Mouse (Mus musculus): ENCODE data around the gene Nsun2. TPM values are rescaled to one million over a fixed set of nuclear protein-coding genes. Genes with fewer than 3 reads are reported as not detected.
"Not testable (repeated sequence)": the region's sequence is repeated elsewhere in the genome, so short reads cannot be mapped to it uniquely, and the experiment has no call there.

Gene Nsun2
- polyA plus RNA-seq, 1 experiment, result 1.6 TPM

DNA sequence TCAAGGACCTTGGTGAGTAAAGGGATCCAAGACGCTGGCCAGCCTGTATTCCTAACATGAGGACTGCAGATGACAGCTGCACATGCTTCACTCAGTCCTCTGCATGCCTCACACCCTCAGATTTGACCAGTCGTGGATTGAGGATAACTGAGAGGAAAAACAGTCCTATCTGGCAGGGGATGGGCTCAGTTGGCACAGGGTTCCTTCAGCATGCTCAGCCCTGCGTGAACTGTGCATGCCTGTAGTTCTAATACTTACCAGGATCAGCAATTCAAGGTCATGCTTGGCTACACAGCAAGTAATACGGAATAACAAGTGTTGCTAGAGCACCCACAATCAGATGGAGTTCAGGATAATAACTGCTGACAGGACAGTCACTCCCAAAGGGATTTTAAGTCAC lies 98.1 kb downstream of the Nsun2 start:
- TF ChIP-seq TAL1 (IDR thresholded peaks at IDR 0.05; ENCODE audit: low read length) (no peak), GATA1 (IDR thresholded peaks at IDR 0.05; ENCODE audit: low read length) (no peak)
- H3K4me3 ChIP-seq (replicated peaks), result no peak overlapping the region
- H3K27me3 ChIP-seq (ENCODE audit: control insufficient read depth), result no peaks in the 10 kb centered on the region
- no peaks in the 10 kb centered on the region for H3K9me3 ChIP-seq (ENCODE audit: control insufficient read depth, low read length)
- H3K4me1 ChIP-seq (ENCODE audit: control insufficient read depth), result peaks cover 2% of the 10 kb centered on the region
- H3K36me3 ChIP-seq (ENCODE audit: control insufficient read depth), result peaks cover 97% of the 10 kb centered on the region

DNA sequence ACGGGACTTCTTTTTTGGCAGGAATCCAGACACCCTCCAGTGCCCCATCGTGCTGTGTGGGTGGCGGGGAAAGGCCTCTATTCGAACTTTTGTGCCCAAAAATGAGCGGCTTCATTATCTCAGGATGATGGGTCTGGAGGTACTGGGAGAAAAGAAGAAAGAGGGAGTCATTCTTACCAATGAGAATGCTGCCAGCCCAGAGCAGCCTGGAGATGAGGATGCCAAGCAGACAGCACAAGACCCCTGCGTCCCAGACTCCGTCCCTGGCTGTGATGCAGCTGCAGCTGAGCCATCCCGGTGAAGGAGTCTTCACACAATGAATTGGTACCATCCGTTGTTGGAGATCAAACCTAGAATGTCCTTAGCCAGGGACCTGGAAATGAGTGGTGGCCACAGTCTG lies 100.0 kb downstream of the Nsun2 start:
- Histone ChIP-seq H3K36me3 (ENCODE audit: control insufficient read depth) (peaks cover 93% of the 10 kb centered on the region), H3K9me3 (ENCODE audit: control insufficient read depth, low read length) (no peaks in the 10 kb centered on the region), H3K4me1 (ENCODE audit: control insufficient read depth) (peaks cover 2% of the 10 kb centered on the region), H3K27me3 (ENCODE audit: control insufficient read depth) (no peaks in the 10 kb centered on the region), H3K4me3 (replicated peaks) (no peak overlapping the region)
- TF ChIP-seq TAL1 (IDR thresholded peaks at IDR 0.05; ENCODE audit: low read length), result no peak
- no peak for TF ChIP-seq GATA1 (IDR thresholded peaks at IDR 0.05; ENCODE audit: low read length)

- H3K36me3 ChIP-seq (ENCODE audit: control insufficient read depth), result peaks cover 88% of the 10 kb centered on the region
- no peaks in the 10 kb centered on the region for H3K9me3 ChIP-seq (ENCODE audit: control insufficient read depth, low read length)
- peaks cover 2% of the 10 kb centered on the region for H3K4me1 ChIP-seq (ENCODE audit: control insufficient read depth)
- no peaks in the 10 kb centered on the region for H3K27me3 ChIP-seq (ENCODE audit: control insufficient read depth)
- TF ChIP-seq GATA1 (IDR thresholded peaks at IDR 0.05; ENCODE audit: low read length) (no peak), TAL1 (IDR thresholded peaks at IDR 0.05; ENCODE audit: low read length) (no peak)
- H3K4me3 ChIP-seq (replicated peaks), result no peak overlapping the region
These were observed 100.4 kb downstream of the Nsun2 start for GRCm38 (mm10) chr13:69633988-69634387.

GRCm38 (mm10) chr13:69635836-69636235 lies 102.3 kb downstream of the Nsun2 start:
- H3K4me3 ChIP-seq (replicated peaks); H3K4me1 ChIP-seq (ENCODE audit: control insufficient read depth); H3K9me3 ChIP-seq (ENCODE audit: control insufficient read depth, low read length); H3K27me3 ChIP-seq (ENCODE audit: control insufficient read depth): not testable (repeated sequence)
- peaks cover 79% of the 10 kb centered on the region for H3K36me3 ChIP-seq (ENCODE audit: control insufficient read depth)

DNA sequence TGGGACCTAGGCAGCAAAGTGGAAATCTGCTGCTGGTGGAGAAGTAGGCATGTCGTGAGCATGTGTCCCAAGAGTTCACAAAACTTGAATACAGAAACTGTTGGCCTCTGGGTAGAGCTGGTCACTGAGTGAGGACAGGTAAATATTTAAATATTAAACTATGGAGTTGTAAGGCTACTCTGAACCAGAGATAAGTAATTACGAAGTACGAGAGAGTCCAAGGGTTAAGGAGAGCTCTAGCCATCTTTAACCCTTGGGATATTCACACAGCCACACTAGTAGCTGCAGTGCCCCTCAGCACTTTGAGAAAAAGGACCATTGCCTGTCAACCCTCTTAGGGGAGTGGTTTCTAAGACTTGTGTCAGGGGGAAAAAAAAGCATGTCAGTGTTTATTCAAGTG lies 102.8 kb downstream of the Nsun2 start:
- Histone ChIP-seq H3K36me3 (ENCODE audit: control insufficient read depth) (peaks cover 73% of the 10 kb centered on the region), H3K4me3 (replicated peaks) (no peak overlapping the region), H3K9me3 (ENCODE audit: control insufficient read depth, low read length) (no peaks in the 10 kb centered on the region), H3K4me1 (ENCODE audit: control insufficient read depth) (peaks cover 2% of the 10 kb centered on the region), H3K27me3 (ENCODE audit: control insufficient read depth) (no peaks in the 10 kb centered on the region)
- no peak for TF ChIP-seq GATA1 (IDR thresholded peaks at IDR 0.05; ENCODE audit: low read length)
- TF ChIP-seq TAL1 (IDR thresholded peaks at IDR 0.05; ENCODE audit: low read length), result no peak

- no peak overlapping the region for H3K4me3 ChIP-seq (replicated peaks)
- H3K9me3 ChIP-seq (ENCODE audit: control insufficient read depth, low read length), result no peaks in the 10 kb centered on the region
- peaks cover 69% of the 10 kb centered on the region for H3K36me3 ChIP-seq (ENCODE audit: control insufficient read depth)
- no peaks in the 10 kb centered on the region for H3K27me3 ChIP-seq (ENCODE audit: control insufficient read depth)
- peaks cover 2% of the 10 kb centered on the region for H3K4me1 ChIP-seq (ENCODE audit: control insufficient read depth)
- TF ChIP-seq GATA1 (IDR thresholded peaks at IDR 0.05; ENCODE audit: low read length) (no peak), TAL1 (IDR thresholded peaks at IDR 0.05; ENCODE audit: low read length) (no peak)
These were observed 103.3 kb downstream of the Nsun2 start for GRCm38 (mm10) chr13:69636816-69637215.

DNA sequence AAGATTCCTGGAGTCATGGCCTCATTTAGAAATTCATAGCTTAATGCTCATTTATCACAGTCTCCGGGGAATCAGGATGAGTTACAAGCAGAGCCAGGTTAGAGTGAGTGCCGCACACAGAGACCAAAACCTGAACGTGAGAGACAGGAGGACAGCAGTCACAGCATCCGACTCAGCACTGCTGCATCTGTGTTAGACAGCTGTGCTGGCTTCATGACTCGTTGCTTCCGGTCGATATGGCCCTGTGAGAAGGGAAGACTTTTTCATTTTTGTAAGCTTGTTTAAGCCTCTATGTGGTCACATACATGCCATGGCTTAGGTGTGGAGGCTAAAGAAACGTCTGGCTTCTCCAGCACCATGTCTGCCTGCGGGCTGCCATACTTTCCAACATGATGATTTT lies 104.1 kb downstream of the Nsun2 start:
- Histone ChIP-seq H3K4me1 (ENCODE audit: control insufficient read depth) (peaks cover 2% of the 10 kb centered on the region), H3K9me3 (ENCODE audit: control insufficient read depth, low read length) (no peaks in the 10 kb centered on the region), H3K27me3 (ENCODE audit: control insufficient read depth) (no peaks in the 10 kb centered on the region), H3K4me3 (replicated peaks) (no peak overlapping the region), H3K36me3 (ENCODE audit: control insufficient read depth) (peaks cover 62% of the 10 kb centered on the region)
- no peak for TF ChIP-seq TAL1 (IDR thresholded peaks at IDR 0.05; ENCODE audit: low read length)
- no peak for TF ChIP-seq GATA1 (IDR thresholded peaks at IDR 0.05; ENCODE audit: low read length)

DNA sequence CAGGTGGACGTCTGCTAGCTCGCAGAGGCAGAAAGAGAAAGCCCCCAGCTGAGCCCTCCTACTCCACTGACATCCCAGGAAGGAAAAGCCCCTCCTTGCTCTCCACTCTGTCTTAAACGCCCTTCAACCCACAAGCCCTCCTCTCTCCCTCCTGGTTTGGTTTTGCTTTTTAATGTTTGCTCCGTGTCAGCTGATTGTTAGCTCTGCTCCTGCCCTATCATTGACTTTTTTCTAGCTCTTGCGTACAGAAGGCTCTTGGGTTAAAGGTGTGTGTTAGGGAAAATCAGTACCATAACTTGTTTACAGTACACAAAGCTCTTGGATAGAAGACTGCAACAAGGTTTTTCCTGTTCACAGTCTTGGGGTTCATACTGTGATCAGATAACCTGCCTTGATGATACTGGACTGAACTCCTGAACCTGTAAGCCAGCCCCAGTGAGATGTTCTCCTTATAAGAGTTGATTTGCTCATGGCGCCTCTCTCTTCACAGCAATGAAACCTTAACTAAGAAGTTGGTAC lies 104.6 kb downstream of the Nsun2 start:
- no peak for TF ChIP-seq TAL1 (IDR thresholded peaks at IDR 0.05; ENCODE audit: low read length)
- no peak for TF ChIP-seq GATA1 (IDR thresholded peaks at IDR 0.05; ENCODE audit: low read length)
- Histone ChIP-seq H3K9me3 (ENCODE audit: control insufficient read depth, low read length) (no peaks in the 10 kb centered on the region), H3K4me3 (replicated peaks) (no peak overlapping the region), H3K27me3 (ENCODE audit: control insufficient read depth) (no peaks in the 10 kb centered on the region), H3K4me1 (ENCODE audit: control insufficient read depth) (peaks cover 2% of the 10 kb centered on the region), H3K36me3 (ENCODE audit: control insufficient read depth) (peaks cover 57% of the 10 kb centered on the region)

DNA sequence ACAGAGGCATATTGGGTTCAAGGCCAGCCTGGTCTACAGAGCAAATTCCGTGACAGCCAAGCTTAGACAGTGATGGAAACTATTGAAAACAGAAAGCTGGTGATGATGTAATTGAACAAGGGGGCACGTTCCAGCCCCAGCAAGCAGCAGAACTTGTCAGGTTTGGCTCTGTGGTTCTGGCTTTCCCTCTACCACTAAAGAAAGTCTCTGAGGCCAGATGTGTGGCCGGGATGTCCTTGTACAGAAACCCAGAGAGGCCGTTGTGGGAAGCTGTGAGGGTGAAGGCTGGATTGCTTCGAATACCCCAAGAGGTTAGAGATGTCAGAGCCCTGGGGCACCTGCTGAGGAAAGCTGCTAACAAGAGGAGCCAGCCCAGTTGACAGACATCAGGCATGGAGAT lies 105.7 kb downstream of the Nsun2 start:
- no peak for TF ChIP-seq GATA1 (IDR thresholded peaks at IDR 0.05; ENCODE audit: low read length)
- no peak for TF ChIP-seq TAL1 (IDR thresholded peaks at IDR 0.05; ENCODE audit: low read length)
- Histone ChIP-seq H3K9me3 (ENCODE audit: control insufficient read depth, low read length) (no peaks in the 10 kb centered on the region), H3K27me3 (ENCODE audit: control insufficient read depth) (no peaks in the 10 kb centered on the region), H3K4me1 (ENCODE audit: control insufficient read depth) (no peaks in the 10 kb centered on the region), H3K36me3 (ENCODE audit: control insufficient read depth) (peaks cover 46% of the 10 kb centered on the region), H3K4me3 (replicated peaks) (no peak overlapping the region)

DNA sequence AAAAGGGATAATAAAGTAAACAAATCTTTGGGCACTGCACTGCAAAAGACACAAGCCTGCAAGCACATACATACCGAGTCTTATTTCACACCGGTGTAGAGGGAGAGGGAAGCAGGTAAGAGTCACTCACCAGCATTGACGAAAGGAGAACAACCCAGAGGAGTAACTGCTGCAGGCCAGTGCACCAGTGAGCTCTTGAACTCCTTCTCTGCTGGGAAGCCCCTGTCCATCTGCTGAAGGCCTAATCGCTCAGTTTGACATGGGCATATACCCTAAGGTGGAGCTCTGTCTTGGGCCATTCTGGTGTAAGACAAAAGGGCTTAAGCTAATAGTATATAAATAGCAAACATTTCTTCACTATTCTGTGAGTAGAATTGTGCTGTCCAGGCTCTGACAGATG lies 106.6 kb downstream of the Nsun2 start:
- Histone ChIP-seq H3K4me1 (ENCODE audit: control insufficient read depth) (no peaks in the 10 kb centered on the region), H3K9me3 (ENCODE audit: control insufficient read depth, low read length) (no peaks in the 10 kb centered on the region), H3K4me3 (replicated peaks) (no peak overlapping the region), H3K36me3 (ENCODE audit: control insufficient read depth) (peaks cover 38% of the 10 kb centered on the region), H3K27me3 (ENCODE audit: control insufficient read depth) (no peaks in the 10 kb centered on the region)
- no peak for TF ChIP-seq GATA1 (IDR thresholded peaks at IDR 0.05; ENCODE audit: low read length)
- TF ChIP-seq TAL1 (IDR thresholded peaks at IDR 0.05; ENCODE audit: low read length), result no peak
